Mouse (Mus musculus) left cerebral cortex, adult 2 months (tissue): ENCODE results near the gene Gm20835. TPM values are rescaled to one million over a fixed set of nuclear protein-coding genes. Genes with fewer than 3 reads are reported as not detected.
"Not testable (repeated sequence)": the region's sequence is repeated elsewhere in the genome, so short reads cannot be mapped to it uniquely, and the experiment has no call there.

ENCODE experiments used
- DNase-seq, 2 experiments: peaks; one replicate each; pipeline ENCODE4 v3.0.0; 2021 to 2022; ENCODE audit warnings: low spot score in 2 of 2, mixed read lengths in 1 of 2; ENCODE audit errors: extremely low spot score in 1 of 2
- H3K27ac ChIP-seq: fragments of 200-600 bp; 2 replicates; pipeline ENCODE4 v1.8.1; 2022
- H3K4me3 ChIP-seq: fragments of 200-600 bp; 2 replicates; pipeline ENCODE4 v1.8.1; 2022
- intact Hi-C: fragments of 180-260 bp; cut with DNase I; formaldehyde crosslinking; loops from one replicate; pipeline ENCODE4 v1.15.1; 2025
- long read RNA-seq, 2 experiments: library from polyadenylated mRNA; stranded (forward); transcript quantifications; one replicate each; pipeline ENCODE4 v2.0.0; 2021; ENCODE audit warnings: borderline mapping rate in 2 of 2
- total RNA-seq, 2 experiments: library from RNA; stranded (reverse); gene quantifications; 2 replicates each; pipeline ENCODE4 v1.2.3; 2021

The Gm20835 gene
- total RNA-seq, result not detected
- long read RNA-seq, experiment 1, result 0 reads
- long read RNA-seq, experiment 2, result 0 reads

- H3K4me3 ChIP-seq, DNase-seq, intact Hi-C loops, H3K27ac ChIP-seq: not testable (repeated sequence)
Observed at GRCm38 (mm10) chrY:36735190-36735589, at the start of gene Gm20835. TSS of gene Gm20835 (minus strand) at chrY:36735290.
